Mouse (Mus musculus) midbrain, embryonic 16.5 days (tissue): Measurements from ENCODE around the gene Actr5. TPM values are rescaled to one million over a fixed set of nuclear protein-coding genes. Genes with fewer than 3 reads are reported as not detected.

Experiments
- ATAC-seq: fragments of 200-750 bp; cut with Nextera tagmentation; 2 replicates; pipeline ENCODE4 v1.8.0; 2017; ENCODE audit warnings: moderate TSS enrichment
- H3K27ac ChIP-seq: fragments of 300-500 bp; sonication (generic); 2 replicates; pipeline ENCODE4 v1.5.1; 2014; ENCODE audit warnings: mild to moderate bottlenecking, low read length, mixed read lengths
- H3K27me3 ChIP-seq: fragments of 300-500 bp; sonication (generic); 2 replicates; pipeline ENCODE4 v1.6.1; 2014; ENCODE audit warnings: low read depth, low read length, mixed read lengths; ENCODE audit not compliant: control insufficient read depth, insufficient read depth
- H3K36me3 ChIP-seq: fragments of 300-500 bp; sonication (generic); 2 replicates; pipeline ENCODE4 v1.6.1; 2014; ENCODE audit warnings: mild to moderate bottlenecking, low read length, moderate library complexity, mixed read lengths; ENCODE audit not compliant: control insufficient read depth, insufficient read depth
- H3K4me1 ChIP-seq: fragments of 300-500 bp; sonication (generic); 2 replicates; pipeline ENCODE4 v1.6.1; 2014; ENCODE audit warnings: mild to moderate bottlenecking, low read length, mixed read lengths; ENCODE audit not compliant: control insufficient read depth, insufficient read depth
- H3K4me2 ChIP-seq: fragments of 300-500 bp; sonication (generic); 2 replicates; pipeline ENCODE4 v1.6.1; 2014; ENCODE audit warnings: mild to moderate bottlenecking, low read length, mixed read lengths
- H3K4me3 ChIP-seq: fragments of 300-500 bp; sonication (generic); 2 replicates; pipeline ENCODE4 v1.5.1; 2014; ENCODE audit warnings: low read depth, mild to moderate bottlenecking, low read length, moderate library complexity, mixed read lengths
- H3K9ac ChIP-seq: fragments of 300-500 bp; sonication (generic); 2 replicates; pipeline ENCODE4 v1.6.1; 2014; ENCODE audit warnings: low read depth, low read length, mixed read lengths
- H3K9me3 ChIP-seq: fragments of 300-500 bp; sonication (generic); replicated peaks from 2 replicates; pipeline ENCODE4 v1.6.1; 2014; ENCODE audit warnings: mild to moderate bottlenecking, low read length, mixed read lengths; ENCODE audit not compliant: control insufficient read depth, poor library complexity, severe bottlenecking
- WGBS: fragments of 180-500 bp; shearing (Covaris S2); extraction: QIAGEN DNeasy Blood & Tissue Kit; methylation state at CpG from one replicate; pipeline ENCODE4 v1.1.7; 2014; 5-methylcytosine and 5-hydroxymethylcytosine counted together
- polyA plus RNA-seq: library from polyadenylated mRNA; unstranded; fragments of >200 nt; fragmentation: Nextera tagmentation; extraction: Ambion mirVana; gene quantifications from 2 replicates; pipeline ENCODE4 v1.2.1, GENCODE M21; 2015

Actr5 gene
- polyA plus RNA-seq, 1 experiment from 2014 or later: 8.9 TPM

DNA sequence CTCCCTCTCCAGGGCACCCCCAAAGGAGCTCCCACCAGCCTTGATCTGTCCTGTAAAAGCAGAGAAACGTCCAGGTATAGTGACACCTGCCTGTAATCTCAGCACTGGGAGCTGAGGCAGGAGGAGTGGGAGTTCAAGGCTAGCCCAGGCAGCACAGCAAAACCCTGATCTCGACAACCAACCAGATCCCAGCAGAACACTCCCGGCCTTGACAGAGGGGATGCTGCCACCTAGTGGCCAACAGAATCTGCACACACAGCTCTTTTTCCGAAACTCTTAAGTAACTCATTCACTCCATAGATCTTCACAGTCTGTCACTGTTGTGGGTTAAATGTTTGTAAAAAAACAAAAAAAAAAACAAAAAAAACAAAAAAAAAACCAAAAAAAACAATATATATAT lies 28.3 kb downstream of the Actr5 start:
- H3K27ac ChIP-seq: no peak overlapping the region
- no peaks in the 10 kb centered on the region for H3K36me3 ChIP-seq
- peak; percentile 54; the same call in 1 of the 2 replicates for ATAC-seq
- H3K9ac ChIP-seq: no peak overlapping the region
- WGBS: 7% methylated on average over 4 of the region's 4 CpGs
- H3K4me3 ChIP-seq: no peak overlapping the region
- H3K4me2 ChIP-seq: no peak overlapping the region
- H3K27me3 ChIP-seq: no peaks in the 10 kb centered on the region
- H3K9me3 ChIP-seq: no peaks in the 10 kb centered on the region
- no peaks in the 10 kb centered on the region for H3K4me1 ChIP-seq

GRCm38 (mm10) chr2:158654717-158655116 lies 30.0 kb downstream of the Actr5 start:
- no peak for ATAC-seq
- H3K4me1 ChIP-seq: no peaks in the 10 kb centered on the region
- no peaks in the 10 kb centered on the region for H3K36me3 ChIP-seq
- H3K27ac ChIP-seq: no peak overlapping the region
- 85% methylated on average over 9 of the region's 9 CpGs for WGBS
- H3K4me2 ChIP-seq: no peak overlapping the region
- no peaks in the 10 kb centered on the region for H3K27me3 ChIP-seq
- H3K9ac ChIP-seq: no peak overlapping the region
- no peak overlapping the region for H3K4me3 ChIP-seq
- H3K9me3 ChIP-seq: no peaks in the 10 kb centered on the region

GRCm38 (mm10) chr2:158655806-158656205 lies 31.1 kb downstream of the Actr5 start:
- H3K4me2 ChIP-seq: no peak overlapping the region
- no peak overlapping the region for H3K27ac ChIP-seq
- no peaks in the 10 kb centered on the region for H3K9me3 ChIP-seq
- H3K4me1 ChIP-seq: no peaks in the 10 kb centered on the region
- no peak for ATAC-seq
- H3K27me3 ChIP-seq: no peaks in the 10 kb centered on the region
- no peak overlapping the region for H3K4me3 ChIP-seq
- H3K9ac ChIP-seq: no peak overlapping the region
- 88% methylated on average over 4 of the region's 4 CpGs for WGBS
- no peaks in the 10 kb centered on the region for H3K36me3 ChIP-seq

DNA sequence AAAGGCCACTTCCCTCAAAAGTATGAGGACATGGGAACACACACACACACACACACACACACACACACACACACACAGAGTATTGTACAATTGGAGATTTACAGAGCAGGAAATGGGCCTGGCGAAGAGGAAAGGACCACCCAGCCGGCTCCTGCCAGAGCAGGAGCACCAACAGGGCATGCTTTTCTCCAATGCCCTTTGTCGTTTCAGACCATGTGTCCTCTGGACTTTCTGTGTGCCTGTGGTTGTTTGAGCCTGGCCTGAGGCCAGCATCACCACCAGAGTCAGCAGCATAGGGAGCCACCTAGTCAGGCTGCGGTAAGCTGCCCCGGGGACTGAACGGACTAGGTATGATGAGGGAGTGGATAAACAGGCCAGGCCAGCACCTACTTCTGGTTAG lies 34.1 kb downstream of the Actr5 start:
- no peak overlapping the region for H3K4me3 ChIP-seq
- H3K9me3 ChIP-seq: no peaks in the 10 kb centered on the region
- no peak for ATAC-seq
- no peaks in the 10 kb centered on the region for H3K4me1 ChIP-seq
- H3K4me2 ChIP-seq: no peak overlapping the region
- no peaks in the 10 kb centered on the region for H3K27me3 ChIP-seq
- H3K27ac ChIP-seq: no peak overlapping the region
- H3K36me3 ChIP-seq: no peaks in the 10 kb centered on the region
- no peak overlapping the region for H3K9ac ChIP-seq
- 53% methylated on average over 6 of the region's 6 CpGs for WGBS

- no peak overlapping the region for H3K4me3 ChIP-seq
- no peaks in the 10 kb centered on the region for H3K36me3 ChIP-seq
- WGBS: 78% methylated on average over 3 of the region's 3 CpGs
- no peak overlapping the region for H3K27ac ChIP-seq
- no peak for ATAC-seq
- H3K27me3 ChIP-seq: no peaks in the 10 kb centered on the region
- H3K4me2 ChIP-seq: no peak overlapping the region
- H3K4me1 ChIP-seq: no peaks in the 10 kb centered on the region
- no peaks in the 10 kb centered on the region for H3K9me3 ChIP-seq
- H3K9ac ChIP-seq: no peak overlapping the region
These were observed 34.7 kb downstream of the Actr5 start for GRCm38 (mm10) chr2:158659346-158659745.

- H3K4me1 ChIP-seq: peaks cover 17% of the 10 kb centered on the region
- WGBS: 86% methylated on average over 4 of the region's 4 CpGs
- H3K4me3 ChIP-seq: no peak within 1 kb of the TSS
- H3K27me3 ChIP-seq: no peaks in the 10 kb centered on the region
- H3K4me2 ChIP-seq: no peak within 1 kb of the TSS
- H3K9ac ChIP-seq: no peak within 1 kb of the TSS; the same call in 1 of the 2 replicates
- ATAC-seq: no peak
- no peaks in the 10 kb centered on the region for H3K36me3 ChIP-seq
- H3K9me3 ChIP-seq: no peaks in the 10 kb centered on the region
- no peak within 1 kb of the TSS for H3K27ac ChIP-seq
These were observed 40.4 kb downstream of the Actr5 start, which contains the start of gene Ppp1r16b for GRCm38 (mm10) chr2:158665098-158665497. Ppp1r16b (plus strand) TSS chr2:158665398.

- no peak overlapping the region; the same call in 1 of the 2 replicates for H3K9ac ChIP-seq
- peak overlapping the region; percentile 87; the same call in 1 of the 2 replicates for H3K4me2 ChIP-seq
- no peaks in the 10 kb centered on the region for H3K36me3 ChIP-seq
- 33% methylated on average over 13 of the region's 13 CpGs for WGBS
- no peak overlapping the region for H3K27ac ChIP-seq
- ATAC-seq: 0 out of 2 replicates have a peak, but pooled peaks have one; percentile 3
- H3K4me3 ChIP-seq: no peak overlapping the region
- H3K27me3 ChIP-seq: no peaks in the 10 kb centered on the region
- no peaks in the 10 kb centered on the region for H3K9me3 ChIP-seq
- H3K4me1 ChIP-seq: peaks cover 23% of the 10 kb centered on the region
These were observed 41.5 kb downstream of the Actr5 start for GRCm38 (mm10) chr2:158666071-158666800.

DNA sequence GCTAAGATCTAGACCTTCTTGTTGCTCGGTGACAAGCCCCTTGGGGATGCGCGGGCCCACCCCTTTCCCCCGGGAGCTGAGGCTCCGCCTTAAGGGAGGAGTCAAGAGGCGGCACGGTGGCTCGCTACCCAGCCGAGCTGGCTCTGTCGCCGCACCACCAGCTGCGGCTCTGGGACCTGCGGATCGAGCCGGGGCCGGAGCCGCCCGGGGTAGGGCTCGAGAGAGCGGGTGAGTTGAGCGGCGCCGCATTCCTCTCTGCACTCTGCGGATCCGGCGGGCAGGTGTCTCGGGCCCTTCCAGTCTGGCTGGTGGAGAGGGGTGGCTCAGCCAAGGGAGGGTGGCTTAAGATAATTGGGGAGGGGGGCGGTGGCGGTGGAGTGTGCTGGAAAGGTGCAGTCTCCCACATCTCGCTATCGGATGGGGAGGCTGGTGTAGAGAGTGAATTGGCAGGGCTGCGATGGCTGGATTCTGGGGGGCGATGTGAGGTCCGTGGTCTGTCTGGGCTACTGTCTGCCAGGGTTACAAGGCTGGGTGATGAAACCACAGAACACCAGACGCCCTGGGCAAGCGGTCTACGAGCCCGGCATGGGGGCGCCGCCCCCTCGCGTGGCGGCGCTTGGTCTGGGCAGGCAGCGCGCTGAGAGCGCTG lies 42.5 kb downstream of the Actr5 start:
- Histone ChIP-seq H3K4me1 (peaks cover 23% of the 10 kb centered on the region), H3K9me3 (no peaks in the 10 kb centered on the region), H3K4me2 (peak overlapping the region; percentile 87), H3K4me3 (peak overlapping the region; percentile 73), H3K36me3 (no peaks in the 10 kb centered on the region), H3K27me3 (no peaks in the 10 kb centered on the region), H3K9ac (peak overlapping the region; percentile 84), H3K27ac (peak overlapping the region; percentile 84)
- under 1% methylated on average over 46 of the region's 47 CpGs for WGBS
- peak; percentile 84 for ATAC-seq
